Mouse (Mus musculus) midbrain, embryonic 10.5 days (tissue): Measurements from ENCODE around the gene Mylk4. TPM values are rescaled to one million over a fixed set of nuclear protein-coding genes. Genes with fewer than 3 reads are reported as not detected.
A peak's percentile ranks its signal among the peaks of the same experiment; 100 is the strongest.

Source experiments
- DNase-seq: peaks from one replicate; pipeline ENCODE4 v3.0.0-alpha.2; 2017; ENCODE audit warnings: low spot score
- H3K27ac ChIP-seq: fragments of 300-500 bp; sonication (generic); replicated peaks from 2 replicates; pipeline ENCODE4 v1.5.1; 2016; ENCODE audit warnings: mild to moderate bottlenecking
- H3K27me3 ChIP-seq: fragments of 300-500 bp; sonication (generic); 2 replicates; pipeline ENCODE4 v1.6.1; 2016; ENCODE audit warnings: low read depth, mild to moderate bottlenecking; ENCODE audit not compliant: poor library complexity, severe bottlenecking
- H3K36me3 ChIP-seq: fragments of 300-500 bp; sonication (generic); 2 replicates; pipeline ENCODE4 v1.6.1; 2016; ENCODE audit warnings: mild to moderate bottlenecking, moderate library complexity
- H3K4me1 ChIP-seq: fragments of 300-500 bp; sonication (generic); 2 replicates; pipeline ENCODE4 v1.6.1; 2016
- H3K4me3 ChIP-seq: fragments of 300-500 bp; sonication (generic); 2 replicates; pipeline ENCODE4 v1.5.1; 2016; ENCODE audit warnings: mild to moderate bottlenecking, moderate library complexity
- H3K9me3 ChIP-seq: fragments of 300-500 bp; sonication (generic); replicated peaks from 2 replicates; pipeline ENCODE4 v1.6.1; 2016; ENCODE audit warnings: mild to moderate bottlenecking
- WGBS: fragments of 180-500 bp; shearing (Covaris S2); methylation state at CpG from one replicate; pipeline ENCODE4 v1.1.7; 2016; 5-methylcytosine and 5-hydroxymethylcytosine counted together
- polyA plus RNA-seq: library from polyadenylated mRNA; unstranded; fragments of >200 nt; fragmentation: Nextera tagmentation; extraction: Ambion mirVana; gene quantifications from 2 replicates; pipeline ENCODE4 v1.2.1, GENCODE M21; 2016

Mylk4 gene
- polyA plus RNA-seq, 1 experiment from 2014 or later = not detected

GRCm38 (mm10) chr13:32787584-32787983 lies 3.8 kb upstream of the Mylk4 start:
- no peaks in the 10 kb centered on the region for H3K4me1 ChIP-seq

GRCm38 (mm10) chr13:32783055-32783454 lies 699 bp downstream of the Mylk4 start:
- no peaks in the 10 kb centered on the region for H3K9me3 ChIP-seq
- H3K27ac ChIP-seq = no peak overlapping the region
- H3K27me3 ChIP-seq = no peaks in the 10 kb centered on the region
- no peaks in the 10 kb centered on the region for H3K36me3 ChIP-seq
- no peak for DNase-seq
- H3K4me1 ChIP-seq = no peaks in the 10 kb centered on the region
- H3K4me3 ChIP-seq = no peak overlapping the region
- WGBS = 76% methylated on average over 5 of the region's 5 CpGs

More at GRCm38 (mm10) chr13:32787584-32787983, 3.8 kb upstream of the Mylk4 start:
- Histone ChIP-seq H3K4me3 (no peak overlapping the region), H3K9me3 (no peaks in the 10 kb centered on the region), H3K27me3 (no peaks in the 10 kb centered on the region), H3K36me3 (no peaks in the 10 kb centered on the region), H3K27ac (no peak overlapping the region)
- WGBS = 94% methylated on average over 2 of the region's 2 CpGs
- DNase-seq = no peak

- Histone ChIP-seq H3K4me3 (no peak overlapping the region), H3K27me3 (no peaks in the 10 kb centered on the region), H3K9me3 (no peaks in the 10 kb centered on the region), H3K36me3 (no peaks in the 10 kb centered on the region), H3K27ac (no peak overlapping the region), H3K4me1 (no peaks in the 10 kb centered on the region)
- no peak for DNase-seq
- 72% methylated on average over 3 of the region's 3 CpGs for WGBS
These were observed 4.9 kb downstream of the Mylk4 start for GRCm38 (mm10) chr13:32778861-32779260.

GRCm38 (mm10) chr13:32776350-32776749 lies 7.4 kb downstream of the Mylk4 start:
- Histone ChIP-seq H3K27ac (no peak overlapping the region), H3K27me3 (no peaks in the 10 kb centered on the region), H3K36me3 (no peaks in the 10 kb centered on the region), H3K9me3 (no peaks in the 10 kb centered on the region), H3K4me1 (no peaks in the 10 kb centered on the region), H3K4me3 (no peak overlapping the region)
- DNase-seq = no peak
- 90% methylated on average over 10 of the region's 10 CpGs for WGBS

GRCm38 (mm10) chr13:32775889-32776288 lies 7.9 kb downstream of the Mylk4 start:
- 91% methylated on average over 9 of the region's 9 CpGs for WGBS
- H3K27me3 ChIP-seq = no peaks in the 10 kb centered on the region
- no peaks in the 10 kb centered on the region for H3K36me3 ChIP-seq
- H3K9me3 ChIP-seq = no peaks in the 10 kb centered on the region
- H3K4me3 ChIP-seq = no peak overlapping the region
- no peak overlapping the region for H3K27ac ChIP-seq
- no peaks in the 10 kb centered on the region for H3K4me1 ChIP-seq
- no peak for DNase-seq

- Histone ChIP-seq H3K27me3 (no peaks in the 10 kb centered on the region), H3K4me3 (no peak overlapping the region), H3K27ac (no peak overlapping the region), H3K36me3 (no peaks in the 10 kb centered on the region), H3K4me1 (0 out of 2 replicates have a peak, but pooled peaks cover 3% of the 10 kb centered on the region), H3K9me3 (no peaks in the 10 kb centered on the region)
- no peak for DNase-seq
- 26% methylated on average over 3 of the region's 3 CpGs for WGBS
These were observed 13.8 kb downstream of the Mylk4 start for GRCm38 (mm10) chr13:32769960-32770359.

GRCm38 (mm10) chr13:32768104-32768503 lies 15.7 kb downstream of the Mylk4 start:
- Histone ChIP-seq H3K4me3 (no peak overlapping the region), H3K27me3 (no peaks in the 10 kb centered on the region), H3K27ac (no peak overlapping the region), H3K9me3 (no peaks in the 10 kb centered on the region), H3K36me3 (no peaks in the 10 kb centered on the region), H3K4me1 (0 out of 2 replicates have a peak, but pooled peaks cover 3% of the 10 kb centered on the region)
- 10% methylated on average over 4 of the region's 4 CpGs for WGBS
- DNase-seq = peak; percentile 15

- no peak overlapping the region for H3K27ac ChIP-seq
- H3K27me3 ChIP-seq = no peaks in the 10 kb centered on the region
- no peak for DNase-seq
- H3K9me3 ChIP-seq = no peaks in the 10 kb centered on the region
- H3K4me3 ChIP-seq = no peak overlapping the region
- H3K36me3 ChIP-seq = no peaks in the 10 kb centered on the region
- no peaks in the 10 kb centered on the region; the same call in 1 of the 2 replicates for H3K4me1 ChIP-seq
- WGBS = 42% methylated on average over 7 of the region's 7 CpGs
These were observed 19.3 kb downstream of the Mylk4 start for GRCm38 (mm10) chr13:32764448-32764847.

GRCm38 (mm10) chr13:32763141-32763540 lies 20.6 kb downstream of the Mylk4 start:
- H3K4me3 ChIP-seq = no peak overlapping the region
- WGBS = 89% methylated on average over 3 of the region's 3 CpGs

GRCm38 (mm10) chr13:32760795-32761194 lies 23.0 kb downstream of the Mylk4 start:
- H3K9me3 ChIP-seq = no peaks in the 10 kb centered on the region
- H3K4me1 ChIP-seq = peaks cover 7% of the 10 kb centered on the region
- H3K27ac ChIP-seq = no peak overlapping the region
- no peaks in the 10 kb centered on the region for H3K27me3 ChIP-seq
- WGBS = 91% methylated on average over 2 of the region's 2 CpGs
- no peaks in the 10 kb centered on the region for H3K36me3 ChIP-seq
- no peak for DNase-seq
- no peak overlapping the region for H3K4me3 ChIP-seq

More at GRCm38 (mm10) chr13:32763141-32763540, 20.6 kb downstream of the Mylk4 start:
- no peak overlapping the region for H3K27ac ChIP-seq
- no peaks in the 10 kb centered on the region for H3K36me3 ChIP-seq
- H3K9me3 ChIP-seq = no peaks in the 10 kb centered on the region
- H3K4me1 ChIP-seq = peaks cover 7% of the 10 kb centered on the region
- DNase-seq = no peak
- no peaks in the 10 kb centered on the region for H3K27me3 ChIP-seq

GRCm38 (mm10) chr13:32759036-32759435 lies 24.7 kb downstream of the Mylk4 start:
- no peak for DNase-seq
- Histone ChIP-seq H3K4me3 (no peak overlapping the region), H3K9me3 (no peaks in the 10 kb centered on the region), H3K27ac (no peak overlapping the region), H3K4me1 (peaks cover 7% of the 10 kb centered on the region), H3K27me3 (no peaks in the 10 kb centered on the region), H3K36me3 (no peaks in the 10 kb centered on the region)
- WGBS = 10% methylated on average over 4 of the region's 4 CpGs

GRCm38 (mm10) chr13:32752066-32752657 lies 31.6 kb downstream of the Mylk4 start:
- H3K27me3 ChIP-seq = no peaks in the 10 kb centered on the region
- H3K36me3 ChIP-seq = no peaks in the 10 kb centered on the region
- 63% methylated on average over 4 of the region's 4 CpGs for WGBS
- H3K4me3 ChIP-seq = no peak overlapping the region
- no peak for DNase-seq
- H3K27ac ChIP-seq = no peak overlapping the region
- no peaks in the 10 kb centered on the region for H3K9me3 ChIP-seq
- H3K4me1 ChIP-seq = no peaks in the 10 kb centered on the region

- no peaks in the 10 kb centered on the region for H3K27me3 ChIP-seq
- H3K4me3 ChIP-seq = no peak overlapping the region
- H3K9me3 ChIP-seq = no peaks in the 10 kb centered on the region
- no peaks in the 10 kb centered on the region for H3K36me3 ChIP-seq
- DNase-seq = no peak
- H3K27ac ChIP-seq = no peak overlapping the region
- 89% methylated on average over 1 of the region's 1 CpGs for whole genome bisulfite sequencing
- no peaks in the 10 kb centered on the region for H3K4me1 ChIP-seq
These were observed 33.2 kb downstream of the Mylk4 start for GRCm38 (mm10) chr13:32750507-32750906.
